Mouse (Mus musculus): ENCODE measurements around the gene Stxbp1. TPM values are rescaled to one million over a fixed set of nuclear protein-coding genes. Genes with fewer than 3 reads are reported as not detected.

Stxbp1 gene
- polyA plus RNA-seq, 1 experiment from 2014 or later, result 357 TPM

DNA sequence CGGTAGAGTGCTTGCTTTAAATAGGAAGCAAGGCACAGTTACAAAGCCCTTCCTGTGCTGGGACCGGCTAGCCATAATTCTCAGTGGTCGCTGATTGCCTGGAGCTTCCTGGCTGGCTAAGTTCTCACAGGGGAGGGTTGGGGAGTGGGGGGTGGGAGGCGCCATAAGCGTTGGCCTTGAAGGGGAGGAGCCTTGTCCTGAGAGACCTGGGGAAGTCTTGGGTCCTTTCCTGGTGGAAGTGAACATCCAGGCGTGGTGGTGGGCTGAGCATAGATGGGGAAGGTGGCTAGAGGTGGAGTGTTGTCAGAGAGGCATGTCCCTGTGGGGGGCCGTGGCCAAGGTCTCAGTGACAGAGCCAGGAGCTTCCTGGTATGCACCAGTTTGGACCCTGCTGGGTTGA, 37.7 kb upstream of the Stxbp1 start:
- 32% methylated on average over 7 of the region's 7 CpGs for WGBS
- peaks cover 25% of the 10 kb centered on the region for H3K4me1 ChIP-seq (ENCODE audit: control insufficient read depth, insufficient read depth, low read depth, low read length)
- H3K27me3 ChIP-seq (replicated peaks; ENCODE audit: control insufficient read depth, insufficient read depth, low read length), result no peaks in the 10 kb centered on the region
- ATAC-seq, result no peak
- H3K4me3 ChIP-seq (ENCODE audit: low read length), result no peak overlapping the region
- H3K9ac ChIP-seq (ENCODE audit: low read depth, low read length), result no peak overlapping the region; the same call in 1 of the 2 replicates
- no peaks in the 10 kb centered on the region for H3K9me3 ChIP-seq (ENCODE audit: control insufficient read depth, low read length)
- no peak overlapping the region for H3K27ac ChIP-seq (ENCODE audit: low read depth, low read length)
- H3K36me3 ChIP-seq (ENCODE audit: control insufficient read depth, insufficient read depth, low read length), result no peaks in the 10 kb centered on the region
- no peak overlapping the region for H3K4me2 ChIP-seq (ENCODE audit: low read length)

DNA sequence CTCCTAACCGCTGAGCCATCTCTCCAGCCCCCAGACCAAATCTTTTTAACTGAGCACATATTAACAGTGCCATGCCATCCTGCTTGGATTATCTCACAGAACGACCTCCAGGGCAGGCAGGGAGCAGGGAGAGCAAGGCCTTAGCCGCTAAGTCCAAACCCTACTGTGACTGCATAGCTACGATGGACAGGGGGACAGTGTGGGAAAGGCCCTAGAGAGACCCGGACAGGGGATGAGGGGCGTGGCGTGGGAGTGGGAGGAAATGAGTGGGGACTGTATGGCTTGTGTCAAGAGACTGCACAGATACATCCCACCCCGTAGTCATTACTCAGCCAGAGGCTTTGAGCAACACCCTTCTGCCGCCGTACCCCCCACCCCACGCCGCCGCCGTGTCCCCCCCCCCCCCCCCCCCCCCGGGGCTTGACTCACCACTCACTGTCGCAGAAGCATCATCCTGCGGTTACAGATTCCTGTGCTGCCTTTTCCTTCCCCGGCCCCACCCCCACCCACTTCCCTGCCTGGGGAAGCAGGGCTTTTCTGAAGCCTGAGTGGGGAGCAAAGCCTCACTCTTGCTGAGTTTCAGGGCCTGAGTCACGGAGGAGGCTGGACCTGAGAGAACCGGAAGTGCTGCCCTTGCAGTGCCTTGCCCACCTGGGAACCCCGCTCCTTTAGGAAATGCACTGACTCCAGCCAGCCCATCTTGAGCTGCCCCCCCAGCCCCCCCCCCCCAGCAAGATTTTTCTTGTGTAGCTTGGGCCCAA, 35.4 kb upstream of the Stxbp1 start:
- Histone ChIP-seq H3K9me3 (ENCODE audit: control insufficient read depth, low read length) (no peaks in the 10 kb centered on the region), H3K4me3 (ENCODE audit: low read length) (no peak overlapping the region), H3K27me3 (replicated peaks; ENCODE audit: control insufficient read depth, insufficient read depth, low read length) (no peaks in the 10 kb centered on the region), H3K27ac (ENCODE audit: low read depth, low read length) (0 out of 2 replicates have a peak overlapping the region, but pooled peaks have one; percentile 48), H3K9ac (ENCODE audit: low read depth, low read length) (no peak overlapping the region), H3K36me3 (ENCODE audit: control insufficient read depth, insufficient read depth, low read length) (no peaks in the 10 kb centered on the region), H3K4me2 (ENCODE audit: low read length) (no peak overlapping the region), H3K4me1 (ENCODE audit: control insufficient read depth, insufficient read depth, low read depth, low read length) (peaks cover 42% of the 10 kb centered on the region)
- 53% methylated on average over 14 of the region's 21 CpGs for WGBS
- no peak for ATAC-seq

DNA sequence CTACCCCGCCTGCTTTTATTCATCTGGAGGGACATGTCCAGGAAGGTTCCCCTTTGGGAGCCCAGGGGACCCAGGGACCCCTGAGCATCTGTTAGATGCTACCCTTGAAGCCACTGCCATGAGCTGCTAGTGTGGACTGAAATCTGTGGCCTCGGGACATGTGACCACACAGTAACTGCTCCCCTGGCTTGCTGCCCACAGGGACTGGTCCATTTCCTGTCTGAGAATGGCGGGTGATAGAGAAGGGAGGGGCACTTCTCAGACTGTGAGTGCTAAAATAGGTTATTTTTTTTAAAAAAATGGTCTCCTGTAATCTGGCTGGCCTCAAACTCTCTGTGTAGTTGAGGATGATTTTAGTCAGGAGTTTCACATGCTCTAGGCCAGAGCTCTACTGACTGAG, 34.7 kb upstream of the Stxbp1 start:
- Histone ChIP-seq H3K4me2 (ENCODE audit: low read length) (no peak overlapping the region), H3K9ac (ENCODE audit: low read depth, low read length) (no peak overlapping the region), H3K9me3 (ENCODE audit: control insufficient read depth, low read length) (no peaks in the 10 kb centered on the region), H3K27ac (ENCODE audit: low read depth, low read length) (peak overlapping the region; percentile 36), H3K4me3 (ENCODE audit: low read length) (no peak overlapping the region), H3K4me1 (ENCODE audit: control insufficient read depth, insufficient read depth, low read depth, low read length) (peaks cover 43% of the 10 kb centered on the region), H3K27me3 (replicated peaks; ENCODE audit: control insufficient read depth, insufficient read depth, low read length) (no peaks in the 10 kb centered on the region), H3K36me3 (ENCODE audit: control insufficient read depth, insufficient read depth, low read length) (no peaks in the 10 kb centered on the region)
- whole genome bisulfite sequencing, result 41% methylated on average over 3 of the region's 3 CpGs
- ATAC-seq, result no peak

DNA sequence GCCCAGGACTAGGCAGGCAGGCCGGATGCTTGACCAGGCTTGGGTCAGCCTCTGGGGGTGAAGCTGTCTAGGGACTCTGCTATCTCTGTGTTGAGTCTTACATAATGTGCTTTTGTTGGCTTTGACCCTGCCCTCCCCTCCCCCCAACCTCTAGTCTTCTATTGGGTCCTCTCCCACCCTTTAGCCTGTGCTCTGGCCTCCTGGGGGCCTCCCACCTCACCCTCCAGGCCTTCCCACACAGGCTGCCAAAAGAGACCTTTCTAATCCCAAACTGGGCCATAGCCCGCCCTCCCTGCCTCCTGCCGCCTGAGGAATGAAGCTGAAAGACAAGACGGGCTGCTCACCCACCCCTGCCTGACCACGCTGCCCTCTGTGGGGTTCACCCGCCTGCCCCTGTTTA, 34.0 kb upstream of the Stxbp1 start:
- Histone ChIP-seq H3K9me3 (ENCODE audit: control insufficient read depth, low read length) (no peaks in the 10 kb centered on the region), H3K27ac (ENCODE audit: low read depth, low read length) (peak overlapping the region; percentile 36), H3K36me3 (ENCODE audit: control insufficient read depth, insufficient read depth, low read length) (no peaks in the 10 kb centered on the region), H3K9ac (ENCODE audit: low read depth, low read length) (0 out of 2 replicates have a peak overlapping the region, but pooled peaks have one; percentile 10), H3K4me2 (ENCODE audit: low read length) (no peak overlapping the region), H3K4me3 (ENCODE audit: low read length) (no peak overlapping the region), H3K4me1 (ENCODE audit: control insufficient read depth, insufficient read depth, low read depth, low read length) (peaks cover 43% of the 10 kb centered on the region), H3K27me3 (replicated peaks; ENCODE audit: control insufficient read depth, insufficient read depth, low read length) (no peaks in the 10 kb centered on the region)
- WGBS, result 35% methylated on average over 6 of the region's 6 CpGs
- no peak for ATAC-seq

DNA sequence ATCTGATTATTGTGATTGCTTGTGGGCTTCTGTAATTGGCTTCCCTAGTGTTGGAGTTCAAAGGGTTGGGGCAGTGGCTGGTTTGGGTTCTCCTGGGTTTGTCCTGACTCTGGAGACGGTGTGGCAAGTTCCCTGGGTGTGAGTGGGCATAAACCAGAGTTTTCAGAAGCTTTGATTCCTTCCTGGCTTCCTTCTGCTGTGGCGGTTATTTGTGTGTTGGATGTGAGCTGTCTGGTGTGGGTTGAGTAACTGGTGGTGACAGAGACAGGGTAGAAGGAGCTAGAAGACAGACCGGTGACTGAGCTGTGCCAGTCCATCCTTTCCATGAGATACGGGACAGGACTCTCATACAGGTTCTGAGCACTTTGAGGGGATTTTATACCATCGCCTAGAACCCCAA, 32.5 kb upstream of the Stxbp1 start:
- H3K4me2 ChIP-seq (ENCODE audit: low read length), result peak overlapping the region; percentile 84
- H3K9ac ChIP-seq (ENCODE audit: low read depth, low read length), result 0 out of 2 replicates have a peak overlapping the region, but pooled peaks have one; percentile 1
- H3K27me3 ChIP-seq (replicated peaks; ENCODE audit: control insufficient read depth, insufficient read depth, low read length), result no peaks in the 10 kb centered on the region
- H3K9me3 ChIP-seq (ENCODE audit: control insufficient read depth, low read length), result no peaks in the 10 kb centered on the region
- 86% methylated on average over 5 of the region's 5 CpGs for WGBS
- ATAC-seq, result no peak
- no peak overlapping the region for H3K4me3 ChIP-seq (ENCODE audit: low read length)
- no peaks in the 10 kb centered on the region for H3K36me3 ChIP-seq (ENCODE audit: control insufficient read depth, insufficient read depth, low read length)
- H3K4me1 ChIP-seq (ENCODE audit: control insufficient read depth, insufficient read depth, low read depth, low read length), result peaks cover 50% of the 10 kb centered on the region
- H3K27ac ChIP-seq (ENCODE audit: low read depth, low read length), result no peak overlapping the region; the same call in 1 of the 2 replicates

DNA sequence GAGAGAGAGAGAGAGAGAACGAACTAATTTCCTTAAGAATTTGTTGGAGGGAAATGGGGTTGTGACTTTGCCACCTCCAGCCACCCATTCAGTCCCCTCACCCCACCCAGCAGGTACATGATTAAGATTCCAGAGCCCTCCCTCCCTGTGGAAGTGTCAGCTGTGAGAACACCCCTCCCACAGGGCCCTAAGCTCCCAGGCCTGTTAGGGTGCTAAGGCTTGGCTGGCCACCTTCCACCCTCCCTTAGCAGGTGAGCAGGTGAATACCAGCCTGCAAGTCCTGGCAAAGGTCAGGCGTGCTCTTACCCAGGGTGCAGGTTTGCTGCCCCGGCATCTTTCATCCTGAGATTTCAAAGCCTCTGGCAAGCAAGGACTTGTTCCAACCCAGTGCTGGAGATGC, 31.4 kb upstream of the Stxbp1 start:
- peak overlapping the region; percentile 89 for H3K9ac ChIP-seq (ENCODE audit: low read depth, low read length)
- H3K4me2 ChIP-seq (ENCODE audit: low read length), result peak overlapping the region; percentile 84
- no peak for ATAC-seq
- H3K27me3 ChIP-seq (replicated peaks; ENCODE audit: control insufficient read depth, insufficient read depth, low read length), result no peaks in the 10 kb centered on the region
- no peaks in the 10 kb centered on the region for H3K36me3 ChIP-seq (ENCODE audit: control insufficient read depth, insufficient read depth, low read length)
- H3K4me3 ChIP-seq (ENCODE audit: low read length), result peak overlapping the region; percentile 64
- H3K9me3 ChIP-seq (ENCODE audit: control insufficient read depth, low read length), result no peaks in the 10 kb centered on the region
- WGBS, result 70% methylated on average over 3 of the region's 3 CpGs
- H3K4me1 ChIP-seq (ENCODE audit: control insufficient read depth, insufficient read depth, low read depth, low read length), result peaks cover 58% of the 10 kb centered on the region
- no peak overlapping the region for H3K27ac ChIP-seq (ENCODE audit: low read depth, low read length)

DNA sequence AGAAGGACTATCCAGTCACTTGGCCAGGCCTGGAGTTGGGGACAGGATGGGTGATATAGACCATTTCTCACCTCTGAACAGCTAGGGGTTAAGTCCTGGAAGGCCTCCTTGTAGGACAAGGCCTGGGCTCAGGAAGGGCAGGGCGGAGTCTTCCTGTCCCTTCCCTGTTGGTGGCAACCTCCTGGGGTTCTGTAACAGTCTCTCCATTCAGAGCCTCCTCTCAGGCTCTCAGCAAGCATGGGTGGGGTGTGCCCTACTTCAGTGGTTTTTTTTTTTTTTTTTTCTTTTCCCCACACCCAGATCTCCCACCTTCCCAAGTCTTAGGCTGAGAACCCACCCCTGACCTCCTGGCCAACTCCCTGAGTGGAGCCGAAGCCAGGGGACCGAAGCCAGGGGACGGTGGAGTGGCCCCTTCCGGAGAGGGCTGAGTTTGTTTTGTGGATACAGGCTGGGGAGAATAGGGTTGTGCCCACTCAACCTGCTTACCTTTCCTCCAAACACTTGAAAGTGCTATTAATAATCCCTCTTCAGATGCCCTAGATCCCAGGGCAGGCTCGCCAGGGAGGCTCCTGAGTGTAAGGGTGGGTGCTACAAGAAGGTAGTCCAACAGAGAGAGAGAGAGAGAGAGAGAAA, 30.8 kb upstream of the Stxbp1 start:
- peak overlapping the region; percentile 64 for H3K4me3 ChIP-seq (ENCODE audit: low read length)
- H3K4me2 ChIP-seq (ENCODE audit: low read length), result peak overlapping the region; percentile 84
- 61% methylated on average over 6 of the region's 6 CpGs for WGBS
- no peaks in the 10 kb centered on the region for H3K27me3 ChIP-seq (replicated peaks; ENCODE audit: control insufficient read depth, insufficient read depth, low read length)
- peak overlapping the region; percentile 89 for H3K9ac ChIP-seq (ENCODE audit: low read depth, low read length)
- H3K27ac ChIP-seq (ENCODE audit: low read depth, low read length), result peak overlapping the region; percentile 11; the same call in 1 of the 2 replicates
- no peaks in the 10 kb centered on the region for H3K9me3 ChIP-seq (ENCODE audit: control insufficient read depth, low read length)
- ATAC-seq, result no peak
- no peaks in the 10 kb centered on the region for H3K36me3 ChIP-seq (ENCODE audit: control insufficient read depth, insufficient read depth, low read length)
- peaks cover 58% of the 10 kb centered on the region for H3K4me1 ChIP-seq (ENCODE audit: control insufficient read depth, insufficient read depth, low read depth, low read length)

DNA sequence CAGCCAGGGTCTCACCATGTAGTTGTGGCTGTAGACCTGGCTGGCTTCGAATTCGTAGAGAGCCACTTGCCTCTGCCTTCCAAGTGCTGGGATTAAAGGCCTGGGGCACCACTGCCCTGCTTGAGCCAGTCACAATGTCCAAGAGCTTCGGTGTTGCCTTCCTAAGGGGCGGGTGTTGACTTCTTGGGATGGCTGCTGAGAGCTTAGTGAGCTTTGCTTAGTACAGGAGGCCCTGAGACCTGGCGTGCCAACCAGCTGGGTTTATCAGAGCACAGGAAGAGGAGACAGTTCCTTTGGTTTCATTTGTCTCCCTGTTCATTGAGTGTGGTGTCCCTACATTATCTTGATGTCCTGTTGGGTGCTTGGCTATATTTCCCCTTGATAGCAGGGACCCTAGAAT, 30.3 kb upstream of the Stxbp1 start:
- ATAC-seq, result no peak
- no peaks in the 10 kb centered on the region for H3K9me3 ChIP-seq (ENCODE audit: control insufficient read depth, low read length)
- H3K27ac ChIP-seq (ENCODE audit: low read depth, low read length), result 0 out of 2 replicates have a peak overlapping the region, but pooled peaks have one; percentile 85
- H3K27me3 ChIP-seq (replicated peaks; ENCODE audit: control insufficient read depth, insufficient read depth, low read length), result no peaks in the 10 kb centered on the region
- H3K36me3 ChIP-seq (ENCODE audit: control insufficient read depth, insufficient read depth, low read length), result no peaks in the 10 kb centered on the region
- 30% methylated on average over 5 of the region's 5 CpGs for WGBS
- H3K4me3 ChIP-seq (ENCODE audit: low read length), result peak overlapping the region; percentile 64
- peak overlapping the region; percentile 84 for H3K4me2 ChIP-seq (ENCODE audit: low read length)
- peaks cover 58% of the 10 kb centered on the region for H3K4me1 ChIP-seq (ENCODE audit: control insufficient read depth, insufficient read depth, low read depth, low read length)
- peak overlapping the region; percentile 89 for H3K9ac ChIP-seq (ENCODE audit: low read depth, low read length)

DNA sequence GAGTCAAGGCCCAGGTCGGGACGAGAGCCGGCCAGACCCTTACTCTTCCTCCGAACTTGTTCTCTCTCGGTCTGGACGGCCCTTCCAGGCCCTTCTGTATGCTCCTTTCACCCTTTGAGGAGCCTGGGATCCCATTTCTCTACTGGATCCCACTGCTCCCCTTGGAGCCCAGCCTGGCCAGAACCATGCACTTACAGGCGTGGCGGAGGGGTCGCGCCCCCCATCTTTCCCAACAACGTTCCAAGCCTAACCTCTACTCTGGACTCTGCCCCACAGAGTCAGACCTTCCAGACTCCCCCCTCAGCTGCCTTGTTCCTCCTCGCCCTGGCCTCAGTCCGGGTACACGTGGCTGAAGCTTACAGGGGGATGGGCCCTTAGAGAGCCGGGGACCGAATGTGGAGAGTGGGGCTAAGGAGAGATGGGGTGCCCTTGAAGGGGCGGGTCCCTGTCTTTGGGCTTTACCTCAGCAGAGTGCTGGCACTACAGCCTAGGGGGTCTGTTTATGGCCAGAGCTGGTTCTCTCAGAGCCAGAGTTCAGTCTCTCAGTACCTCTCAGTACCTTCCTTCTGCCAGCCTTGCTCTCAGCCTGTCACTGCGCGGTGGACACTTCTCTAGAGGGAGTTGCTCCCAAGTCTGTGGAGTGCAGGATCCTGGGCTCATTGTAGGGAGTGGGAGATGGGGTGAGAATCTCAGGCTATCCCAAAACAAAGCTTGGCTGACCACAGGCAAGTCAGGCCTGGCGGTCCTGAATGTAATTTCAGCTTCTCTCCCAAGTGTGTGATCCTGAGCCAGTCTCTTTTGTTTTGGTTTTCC, 29.7 kb upstream of the Stxbp1 start:
- Histone ChIP-seq H3K4me3 (ENCODE audit: low read length) (peak overlapping the region; percentile 64), H3K36me3 (ENCODE audit: control insufficient read depth, insufficient read depth, low read length) (no peaks in the 10 kb centered on the region), H3K9ac (ENCODE audit: low read depth, low read length) (peak overlapping the region; percentile 89), H3K4me2 (ENCODE audit: low read length) (peak overlapping the region; percentile 84), H3K9me3 (ENCODE audit: control insufficient read depth, low read length) (no peaks in the 10 kb centered on the region), H3K27me3 (replicated peaks; ENCODE audit: control insufficient read depth, insufficient read depth, low read length) (no peaks in the 10 kb centered on the region), H3K4me1 (ENCODE audit: control insufficient read depth, insufficient read depth, low read depth, low read length) (peaks cover 57% of the 10 kb centered on the region), H3K27ac (ENCODE audit: low read depth, low read length) (peak overlapping the region; percentile 85)
- ATAC-seq, result peak; percentile 25
- under 1% methylated on average over 20 of the region's 20 CpGs for WGBS

All from hindbrain, embryonic 16.5 days (tissue).